Mouse (Mus musculus) G1E (cell line): ENCODE data around the gene Isg15.

Source experiments
- CTCF ChIP-seq: IDR thresholded peaks from 2 replicates; pipeline ENCODE4 v1.5.1; 2012; ENCODE audit warnings: low read depth, low read length, inconsistent platforms, mixed read lengths
- GATA1 ChIP-seq: IDR thresholded peaks from 2 replicates; pipeline ENCODE4 v1.6.1; 2012; ENCODE audit warnings: borderline replicate concordance, low read length, inconsistent platforms, mixed read lengths
- POLR2AphosphoS5 ChIP-seq: IDR thresholded peaks from 2 replicates; pipeline ENCODE4 v1.6.1; 2012; ENCODE audit warnings: low read depth, low read length, inconsistent platforms; ENCODE audit not compliant: insufficient replicate concordance
- TAL1 ChIP-seq: conservative IDR thresholded peaks from 2 replicates; pipeline ENCODE4 v1.6.1; 2012; ENCODE audit warnings: low read depth, low read length, inconsistent platforms, mixed read lengths

- no peak for TF ChIP-seq CTCF
- no peak for TF ChIP-seq GATA1
- TF ChIP-seq POLR2AphosphoS5, result no peak
- TF ChIP-seq TAL1, result no peak
Measured at GRCm38 (mm10) chr4:156217022-156217669, 16.5 kb upstream of the Isg15 start.
